8 mouse cellular contexts compared by ENCODE assay signal in genomic region chr17:8147439-8148316, GRCm38 (mm10). TPM values are rescaled to one million over a fixed set of nuclear protein-coding genes. Genes with fewer than 3 reads are reported as not detected.
DNase-seq lines count a peak whose midpoint lies in the region; ATAC-seq and TF ChIP-seq lines count a peak whose summit lies in the region.
"Not testable (repeated sequence)": the region's sequence is repeated elsewhere in the genome, so short reads cannot be mapped to it uniquely, and the experiment has no call there.

Gm49673 (minus strand) TSS chr17:8147788.
Rnaset2a (minus strand) TSS chr17:8148097.

- in situ Hi-C loops in ES-E14 (cut with MboI; ENCODE audit: low sequenced_read_pairs in 2 of 2, unreplicated experiment in 2 of 2) = not testable (repeated sequence)

- not testable (repeated sequence) for H3K36me3 ChIP-seq in ES-E14 (ENCODE audit: control insufficient read depth, insufficient read depth, low read length, poor library complexity, severe bottlenecking); forebrain, embryonic 13.5 days (ENCODE audit: poor library complexity, severe bottlenecking); lung, embryonic 16.5 days (ENCODE audit: control insufficient read depth, insufficient read depth, low read length); neural tube, embryonic 12.5 days; thymus, adult 2 months (ENCODE audit: control insufficient read depth, insufficient read depth, low read length)

- H3K4me3 ChIP-seq in ES-E14 (ENCODE audit: insufficient read depth in 1 of 2, low read depth in 1 of 2, low read length in 2 of 2, poor library complexity in 1 of 2, severe bottlenecking in 1 of 2) = peak within 1 kb of the TSS; percentile 71 to 77
- H3K4me3 ChIP-seq in forebrain, embryonic 13.5 days = peak within 1 kb of the TSS; percentile 53
- H3K4me3 ChIP-seq in lung, embryonic 16.5 days (ENCODE audit: low read length) = peak within 1 kb of the TSS; percentile 61
- peak within 1 kb of the TSS; percentile 46 for H3K4me3 ChIP-seq in neural tube, embryonic 12.5 days
- H3K4me3 ChIP-seq in thymus, adult 2 months (ENCODE audit: control insufficient read depth, insufficient read depth, low read length) = peak within 1 kb of the TSS; percentile 76

- 0 out of 2 replicates have a peak, but pooled peaks have one; percentile 14 for TF ChIP-seq POLR2A in thymus, adult 2 months (IDR thresholded peaks at IDR 0.05; ENCODE audit: control insufficient read depth, extremely low read depth, insufficient read depth, low read length, poor library complexity)

- not testable (repeated sequence) for H3K27ac ChIP-seq in ES-E14 (ENCODE audit: insufficient read depth, low read depth, low read length, poor library complexity, severe bottlenecking); forebrain, embryonic 13.5 days; lung, embryonic 16.5 days (ENCODE audit: low read length); neural tube, embryonic 12.5 days
- peak within 1 kb of the TSS; percentile 46 for H3K27ac ChIP-seq in thymus, adult 2 months (ENCODE audit: control insufficient read depth, insufficient read depth, low read length)

- H3K9ac ChIP-seq in ES-E14 (ENCODE audit: insufficient read depth, low read depth, low read length, poor library complexity, severe bottlenecking) = peak within 1 kb of the TSS; percentile 80
- H3K9ac ChIP-seq in forebrain, embryonic 13.5 days = peak within 1 kb of the TSS; percentile 68
- H3K9ac ChIP-seq in lung, embryonic 16.5 days (ENCODE audit: low read length) = peak within 1 kb of the TSS; percentile 68
- H3K9ac ChIP-seq in neural tube, embryonic 12.5 days = peak within 1 kb of the TSS; percentile 53

- not testable (repeated sequence) for H3K9me3 ChIP-seq in ES-E14 (ENCODE audit: control insufficient read depth, insufficient read depth, low read depth, low read length); forebrain, embryonic 13.5 days (replicated peaks); lung, embryonic 16.5 days (ENCODE audit: control insufficient read depth, low read length); neural tube, embryonic 12.5 days

- intact Hi-C loops in heart, postnatal 25 days (cut with DNase I) = not testable (repeated sequence)

- ATAC-seq in forebrain, embryonic 13.5 days = peak; percentile 99
- ATAC-seq in lung, embryonic 16.5 days (ENCODE audit: low read depth) = peak; percentile 98
- peak; percentile 98 for ATAC-seq in neural tube, embryonic 12.5 days (ENCODE audit: low FRiP score, low read depth)

- WGBS in forebrain, embryonic 13.5 days = under 1% methylated on average over 45 of the region's 67 CpGs
- WGBS in lung, embryonic 16.5 days = 0% methylated on average over 32 of the region's 67 CpGs
- 1% methylated on average over 46 of the region's 67 CpGs for WGBS in neural tube, embryonic 12.5 days
- WGBS in thymus, adult 2 months = 2% methylated on average over 63 of the region's 67 CpGs

- not testable (repeated sequence) for H3K4me1 ChIP-seq in ES-E14 (ENCODE audit: control insufficient read depth in 2 of 2, insufficient read depth in 2 of 2, low read length in 2 of 2, poor library complexity in 1 of 2); forebrain, embryonic 13.5 days; lung, embryonic 16.5 days (replicated peaks; ENCODE audit: control insufficient read depth, insufficient read depth, low read length); neural tube, embryonic 12.5 days
- peaks cover 14% of the 10 kb centered on the region for H3K4me1 ChIP-seq in thymus, adult 2 months (replicated peaks; ENCODE audit: control insufficient read depth, insufficient read depth, low read length)

- TF ChIP-seq CTCF in thymus, adult 2 months (IDR thresholded peaks at IDR 0.05; ENCODE audit: borderline replicate concordance, control insufficient read depth, extremely low read depth, insufficient read depth, low read length, poor library complexity) = not testable (repeated sequence)

- peak within 1 kb of the TSS; percentile 63 for H3K4me2 ChIP-seq in forebrain, embryonic 13.5 days
- peak within 1 kb of the TSS; percentile 51 for H3K4me2 ChIP-seq in lung, embryonic 16.5 days (ENCODE audit: low read depth, low read length)
- peak within 1 kb of the TSS; percentile 57 for H3K4me2 ChIP-seq in neural tube, embryonic 12.5 days (replicated peaks)

- DNase-seq in ES-E14 (ENCODE audit: low read depth, low spot score) = not testable (repeated sequence)
- peak; percentile 48 for DNase-seq in cerebellum, adult 11-12 months
- peak; percentile 26 for DNase-seq in heart, postnatal 25 days (ENCODE audit: low spot score)
- DNase-seq in kidney, postnatal 14 days = peak; percentile 64
- peak; percentile 37 for DNase-seq in thymus, adult 2 months

- H3K27me3 ChIP-seq in forebrain, embryonic 13.5 days; lung, embryonic 16.5 days (ENCODE audit: control insufficient read depth, insufficient read depth, low read depth, low read length); neural tube, embryonic 12.5 days (replicated peaks); thymus, adult 2 months (ENCODE audit: control insufficient read depth, insufficient read depth, low read length): not testable (repeated sequence)

RNA-seq across cellular contexts. Expression of gene Gm49673, which starts in this region (rescaled TPM):
- total RNA-seq in ES-E14 (2012; rRNA removed) = 0.27 TPM in 1 of 2 replicates, not detected in the other
- polyA plus RNA-seq in forebrain, embryonic 13.5 days (2015; fragmentation: Nextera tagmentation; extraction: Ambion mirVana) = 0.21 TPM in 1 of 2 replicates, not detected in the other
- not detected for total RNA-seq in heart, postnatal 25 days (2021)
- 0.24 TPM in 1 of 2 replicates, not detected in the other for polyA plus RNA-seq in lung, embryonic 16.5 days (2015; fragmentation: Nextera tagmentation; extraction: Ambion mirVana)
- polyA plus RNA-seq in neural tube, embryonic 12.5 days (2016; fragmentation: Nextera tagmentation; extraction: Ambion mirVana) = 0.30 TPM in 1 of 2 replicates, not detected in the other
- 4.3 and 8.5 TPM in 2 replicates for polyA plus RNA-seq in thymus, adult 2 months (2012; rRNA removed)

RNA-seq across cellular contexts. Expression of gene Rnaset2a, which starts in this region (rescaled TPM):
- 24.5 and 41.3 TPM in 2 replicates for total RNA-seq in ES-E14 (2012; rRNA removed)
- 10.3 and 10.9 TPM in 2 replicates for polyA plus RNA-seq in forebrain, embryonic 13.5 days (2015; fragmentation: Nextera tagmentation; extraction: Ambion mirVana)
- 10 to 100 TPM; 20.2 to 25.2 TPM for total RNA-seq in heart, postnatal 25 days (2021)
- polyA plus RNA-seq in lung, embryonic 16.5 days (2015; fragmentation: Nextera tagmentation; extraction: Ambion mirVana) = 40.1 TPM in 2 replicates
- polyA plus RNA-seq in neural tube, embryonic 12.5 days (2016; fragmentation: Nextera tagmentation; extraction: Ambion mirVana) = 14.8 and 15.6 TPM in 2 replicates
- 69.4 and 79.8 TPM in 2 replicates for polyA plus RNA-seq in thymus, adult 2 months (2012; rRNA removed)
